Mouse (Mus musculus) testis, adult 2 months (tissue): ENCODE results near the gene Fry.

ENCODE experiments used
- CTCF ChIP-seq: fragments of 200-500 bp; IDR thresholded peaks from 2 replicates; pipeline ENCODE4 v1.5.1; 2012; ENCODE audit warnings: low read depth, mild to moderate bottlenecking, inconsistent platforms, low read length, moderate library complexity; ENCODE audit not compliant: control insufficient read depth, insufficient read depth, insufficient replicate concordance
- POLR2A ChIP-seq: fragments of 200-500 bp; IDR thresholded peaks from 2 replicates; pipeline ENCODE4 v1.6.1; 2012; ENCODE audit warnings: low read depth, mild to moderate bottlenecking, inconsistent platforms, low read length, moderate library complexity; ENCODE audit not compliant: control insufficient read depth

DNA sequence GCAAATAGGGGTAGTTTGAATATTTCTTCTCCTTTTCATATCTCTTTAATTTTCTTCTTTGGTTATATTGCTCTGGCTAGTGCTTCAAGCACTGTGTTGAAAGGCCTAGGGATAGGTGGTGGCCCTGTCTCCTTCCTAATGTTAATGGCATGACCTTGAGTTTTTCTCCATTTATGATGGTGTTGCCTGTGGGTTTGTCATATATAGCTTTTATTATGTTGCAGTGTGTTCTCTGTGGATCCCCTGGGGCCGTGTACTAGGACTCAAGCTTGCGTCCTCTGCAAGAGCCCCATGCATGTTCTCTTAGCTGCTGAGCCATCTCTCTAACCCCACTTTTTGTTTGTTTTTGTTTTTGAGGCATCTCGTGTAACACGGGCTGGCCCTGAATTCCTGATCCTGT, 358.9 kb downstream of the Fry start:
- TF ChIP-seq POLR2A = no peak
- TF ChIP-seq CTCF = no peak
